Mouse (Mus musculus): ENCODE measurements around the gene Wdr5. TPM values are rescaled to one million over a fixed set of nuclear protein-coding genes. Genes with fewer than 3 reads are reported as not detected.
A peak's percentile ranks its signal among the peaks of the same experiment; 100 is the strongest.
"Not testable (repeated sequence)": the region's sequence is repeated elsewhere in the genome, so short reads cannot be mapped to it uniquely, and the experiment has no call there.

The Wdr5 gene
- polyA plus RNA-seq, 1 experiment from 2014 or later: 45.6 TPM

GRCm38 (mm10) chr2:27490939-27491338 is 24.0 kb upstream of the Wdr5 start:
- Histone ChIP-seq H3K4me2 (ENCODE audit: low read depth, low read length) (no peak overlapping the region), H3K36me3 (ENCODE audit: control insufficient read depth, insufficient read depth, low read length) (no peaks in the 10 kb centered on the region), H3K9me3 (replicated peaks; ENCODE audit: control insufficient read depth, low read length) (no peaks in the 10 kb centered on the region; the same call in 1 of the 2 replicates), H3K27me3 (ENCODE audit: control insufficient read depth, insufficient read depth, low read length) (no peaks in the 10 kb centered on the region), H3K27ac (ENCODE audit: low read length) (no peak overlapping the region), H3K9ac (ENCODE audit: low read length) (no peak overlapping the region), H3K4me1 (ENCODE audit: control insufficient read depth, insufficient read depth, low read length) (no peaks in the 10 kb centered on the region), H3K4me3 (replicated peaks; ENCODE audit: low read length) (no peak overlapping the region)
- 79% methylated on average over 2 of the region's 2 CpGs for WGBS
- no peak for ATAC-seq (ENCODE audit: insufficient read depth, low FRiP score)

- Histone ChIP-seq H3K27ac (ENCODE audit: low read length) (no peak overlapping the region), H3K36me3 (ENCODE audit: control insufficient read depth, insufficient read depth, low read length) (no peaks in the 10 kb centered on the region)
- WGBS: 94% methylated on average over 3 of the region's 3 CpGs
Observed at GRCm38 (mm10) chr2:27493971-27494370, 21.0 kb upstream of the Wdr5 start.

GRCm38 (mm10) chr2:27496391-27497028 is 18.4 kb upstream of the Wdr5 start:
- H3K9me3 ChIP-seq (replicated peaks; ENCODE audit: control insufficient read depth, low read length): no peaks in the 10 kb centered on the region; the same call in 1 of the 2 replicates
- H3K27ac ChIP-seq (ENCODE audit: low read length): no peak overlapping the region; the same call in 1 of the 2 replicates
- H3K4me2 ChIP-seq (ENCODE audit: low read depth, low read length): peak overlapping the region; percentile 46
- H3K36me3 ChIP-seq (ENCODE audit: control insufficient read depth, insufficient read depth, low read length): no peaks in the 10 kb centered on the region
- no peaks in the 10 kb centered on the region for H3K4me1 ChIP-seq (ENCODE audit: control insufficient read depth, insufficient read depth, low read length)
- H3K4me3 ChIP-seq (replicated peaks; ENCODE audit: low read length): peak overlapping the region; percentile 37
- peak; percentile 21; the same call in 1 of the 2 replicates for ATAC-seq (ENCODE audit: insufficient read depth, low FRiP score)
- H3K27me3 ChIP-seq (ENCODE audit: control insufficient read depth, insufficient read depth, low read length): no peaks in the 10 kb centered on the region
- H3K9ac ChIP-seq (ENCODE audit: low read length): peak overlapping the region; percentile 31; the same call in 1 of the 2 replicates
- WGBS: 50% methylated on average over 23 of the region's 23 CpGs

More at GRCm38 (mm10) chr2:27493971-27494370, 21.0 kb upstream of the Wdr5 start:
- no peak overlapping the region for H3K4me3 ChIP-seq (replicated peaks; ENCODE audit: low read length)
- no peak overlapping the region for H3K4me2 ChIP-seq (ENCODE audit: low read depth, low read length)
- H3K4me1 ChIP-seq (ENCODE audit: control insufficient read depth, insufficient read depth, low read length): no peaks in the 10 kb centered on the region
- no peak overlapping the region for H3K9ac ChIP-seq (ENCODE audit: low read length)
- no peaks in the 10 kb centered on the region for H3K27me3 ChIP-seq (ENCODE audit: control insufficient read depth, insufficient read depth, low read length)
- ATAC-seq (ENCODE audit: insufficient read depth, low FRiP score): no peak
- no peaks in the 10 kb centered on the region; the same call in 1 of the 2 replicates for H3K9me3 ChIP-seq (replicated peaks; ENCODE audit: control insufficient read depth, low read length)

- Histone ChIP-seq H3K36me3 (ENCODE audit: control insufficient read depth, insufficient read depth, low read length) (no peaks in the 10 kb centered on the region), H3K9me3 (replicated peaks; ENCODE audit: control insufficient read depth, low read length) (no peaks in the 10 kb centered on the region), H3K9ac (ENCODE audit: low read length) (no peak overlapping the region), H3K4me3 (replicated peaks; ENCODE audit: low read length) (no peak overlapping the region), H3K4me2 (ENCODE audit: low read depth, low read length) (no peak overlapping the region), H3K27ac (ENCODE audit: low read length) (peak overlapping the region; percentile 75), H3K27me3 (ENCODE audit: control insufficient read depth, insufficient read depth, low read length) (no peaks in the 10 kb centered on the region), H3K4me1 (ENCODE audit: control insufficient read depth, insufficient read depth, low read length) (peaks cover 14% of the 10 kb centered on the region)
- ATAC-seq (ENCODE audit: insufficient read depth, low FRiP score): no peak
- 53% methylated on average over 7 of the region's 7 CpGs for WGBS
Observed at GRCm38 (mm10) chr2:27504113-27504885, 10.7 kb upstream of the Wdr5 start.

GRCm38 (mm10) chr2:27505539-27505938 is 9.4 kb upstream of the Wdr5 start:
- Histone ChIP-seq H3K36me3 (ENCODE audit: control insufficient read depth, insufficient read depth, low read length) (no peaks in the 10 kb centered on the region), H3K4me3 (replicated peaks; ENCODE audit: low read length) (no peak overlapping the region), H3K27me3 (ENCODE audit: control insufficient read depth, insufficient read depth, low read length) (no peaks in the 10 kb centered on the region), H3K4me2 (ENCODE audit: low read depth, low read length) (no peak overlapping the region), H3K27ac (ENCODE audit: low read length) (peak overlapping the region; percentile 75), H3K9ac (ENCODE audit: low read length) (peak overlapping the region; percentile 21; the same call in 1 of the 2 replicates), H3K4me1 (ENCODE audit: control insufficient read depth, insufficient read depth, low read length) (peaks cover 14% of the 10 kb centered on the region), H3K9me3 (replicated peaks; ENCODE audit: control insufficient read depth, low read length) (no peaks in the 10 kb centered on the region)
- peak; percentile 89; the same call in 1 of the 2 replicates for ATAC-seq (ENCODE audit: insufficient read depth, low FRiP score)
- WGBS: 8% methylated on average over 6 of the region's 6 CpGs

- not testable (repeated sequence) for H3K9me3 ChIP-seq (replicated peaks; ENCODE audit: control insufficient read depth, low read length); H3K36me3 ChIP-seq (ENCODE audit: control insufficient read depth, insufficient read depth, low read length); H3K4me2 ChIP-seq (ENCODE audit: low read depth, low read length); H3K27ac ChIP-seq (ENCODE audit: low read length); H3K9ac ChIP-seq (ENCODE audit: low read length); H3K27me3 ChIP-seq (ENCODE audit: control insufficient read depth, insufficient read depth, low read length); ATAC-seq (ENCODE audit: insufficient read depth, low FRiP score); H3K4me3 ChIP-seq (replicated peaks; ENCODE audit: low read length)
- WGBS: 76% methylated on average over 4 of the region's 4 CpGs
- H3K4me1 ChIP-seq (ENCODE audit: control insufficient read depth, insufficient read depth, low read length): peaks cover 14% of the 10 kb centered on the region
Observed at GRCm38 (mm10) chr2:27506658-27507057, 8.3 kb upstream of the Wdr5 start.

GRCm38 (mm10) chr2:27507562-27507961 is 7.4 kb upstream of the Wdr5 start, which contains the start of gene Brd3:
Gene Brd3, minus strand, starts transcription at chr2:27507662.
- H3K4me1 ChIP-seq (ENCODE audit: control insufficient read depth, insufficient read depth, low read length): peaks cover 14% of the 10 kb centered on the region
- H3K36me3 ChIP-seq (ENCODE audit: control insufficient read depth, insufficient read depth, low read length): no peaks in the 10 kb centered on the region
- ATAC-seq (ENCODE audit: insufficient read depth, low FRiP score): no peak
- no peak within 1 kb of the TSS for H3K27ac ChIP-seq (ENCODE audit: low read length)
- no peaks in the 10 kb centered on the region for H3K27me3 ChIP-seq (ENCODE audit: control insufficient read depth, insufficient read depth, low read length)
- H3K4me3 ChIP-seq (replicated peaks; ENCODE audit: low read length): no peak within 1 kb of the TSS
- H3K4me2 ChIP-seq (ENCODE audit: low read depth, low read length): no peak within 1 kb of the TSS
- WGBS: 86% methylated on average over 4 of the region's 4 CpGs
- no peaks in the 10 kb centered on the region for H3K9me3 ChIP-seq (replicated peaks; ENCODE audit: control insufficient read depth, low read length)
- H3K9ac ChIP-seq (ENCODE audit: low read length): no peak within 1 kb of the TSS

- Histone ChIP-seq H3K4me1 (ENCODE audit: control insufficient read depth, insufficient read depth, low read length) (peaks cover 7% of the 10 kb centered on the region; the same call in 1 of the 2 replicates), H3K4me2 (ENCODE audit: low read depth, low read length) (no peak overlapping the region), H3K36me3 (ENCODE audit: control insufficient read depth, insufficient read depth, low read length) (no peaks in the 10 kb centered on the region), H3K9ac (ENCODE audit: low read length) (no peak overlapping the region), H3K27me3 (ENCODE audit: control insufficient read depth, insufficient read depth, low read length) (no peaks in the 10 kb centered on the region), H3K4me3 (replicated peaks; ENCODE audit: low read length) (no peak overlapping the region), H3K27ac (ENCODE audit: low read length) (no peak overlapping the region), H3K9me3 (replicated peaks; ENCODE audit: control insufficient read depth, low read length) (no peaks in the 10 kb centered on the region)
- 88% methylated on average over 7 of the region's 7 CpGs for WGBS
- no peak for ATAC-seq (ENCODE audit: insufficient read depth, low FRiP score)
Observed at GRCm38 (mm10) chr2:27510706-27511105, 4.3 kb upstream of the Wdr5 start.

- no peak overlapping the region for H3K9ac ChIP-seq (ENCODE audit: low read length)
- WGBS: 88% methylated on average over 3 of the region's 3 CpGs
- H3K27me3 ChIP-seq (ENCODE audit: control insufficient read depth, insufficient read depth, low read length): no peaks in the 10 kb centered on the region
- no peak overlapping the region for H3K4me2 ChIP-seq (ENCODE audit: low read depth, low read length)
- H3K36me3 ChIP-seq (ENCODE audit: control insufficient read depth, insufficient read depth, low read length): no peaks in the 10 kb centered on the region
- H3K9me3 ChIP-seq (replicated peaks; ENCODE audit: control insufficient read depth, low read length): no peaks in the 10 kb centered on the region
- H3K27ac ChIP-seq (ENCODE audit: low read length): no peak overlapping the region
- H3K4me3 ChIP-seq (replicated peaks; ENCODE audit: low read length): no peak overlapping the region
- ATAC-seq (ENCODE audit: insufficient read depth, low FRiP score): no peak
- peaks cover 20% of the 10 kb centered on the region; the same call in 1 of the 2 replicates for H3K4me1 ChIP-seq (ENCODE audit: control insufficient read depth, insufficient read depth, low read length)
Observed at GRCm38 (mm10) chr2:27512909-27513308, 2.0 kb upstream of the Wdr5 start.

All from stomach, embryonic 16.5 days (tissue).